Mouse (Mus musculus): ENCODE measurements at regions not wholly inside any gene's neighbourhood (a gene's known extent, or its start where the extent isn't known, plus 50 kb on each side); places are given as distances from the start of the nearest gene placed in this dataset.

DNA sequence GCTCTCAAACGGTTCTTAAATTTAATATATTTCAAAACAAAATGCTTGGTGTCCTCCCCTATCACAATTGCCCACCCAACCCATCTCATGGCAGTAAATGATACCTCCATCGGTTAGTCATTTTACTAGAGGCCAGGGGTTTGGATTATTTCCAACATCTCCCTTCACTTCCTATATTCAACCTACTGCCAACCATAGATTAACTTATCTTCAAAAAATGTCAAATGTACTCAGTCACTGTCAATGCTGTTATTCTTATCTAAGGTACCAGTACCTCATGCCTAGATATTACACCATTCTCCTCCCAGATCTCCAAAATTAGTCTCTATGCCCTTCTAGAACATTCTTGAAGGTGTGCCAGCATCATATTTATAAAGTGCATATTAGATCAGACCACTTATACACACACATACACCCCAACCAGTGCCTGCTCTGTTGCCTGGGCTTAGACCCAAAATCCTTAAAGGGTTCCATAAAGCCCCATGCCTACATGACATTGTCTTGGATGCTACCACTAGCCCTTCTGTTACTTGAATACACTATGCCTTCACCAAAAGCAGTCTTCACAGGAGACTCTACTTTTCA, 183.4 kb upstream of the Cadm1 start:
- CTCF ChIA-PET, result no interaction called here

DNA sequence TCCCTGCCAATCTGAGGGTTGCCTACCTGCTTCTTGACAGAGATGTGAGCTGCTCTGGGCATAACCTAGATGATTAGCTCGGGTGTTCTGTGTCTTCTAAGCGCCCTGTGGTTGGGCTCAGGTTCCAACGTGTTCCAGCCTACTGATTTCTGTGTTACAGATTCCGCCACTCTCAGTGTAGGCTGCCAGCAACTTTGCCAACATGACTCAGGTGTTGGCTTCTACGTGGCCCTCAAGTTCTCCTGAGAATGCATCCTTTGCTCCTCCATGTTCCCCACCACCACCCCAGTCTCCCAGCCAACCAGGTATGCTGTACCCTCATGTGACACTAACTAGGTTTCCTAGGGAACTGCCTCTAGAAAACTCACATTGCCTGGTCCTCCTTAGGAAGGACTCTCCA, 179.7 kb upstream of the Cadm1 start:
- CTCF ChIA-PET, result no interaction called here

DNA sequence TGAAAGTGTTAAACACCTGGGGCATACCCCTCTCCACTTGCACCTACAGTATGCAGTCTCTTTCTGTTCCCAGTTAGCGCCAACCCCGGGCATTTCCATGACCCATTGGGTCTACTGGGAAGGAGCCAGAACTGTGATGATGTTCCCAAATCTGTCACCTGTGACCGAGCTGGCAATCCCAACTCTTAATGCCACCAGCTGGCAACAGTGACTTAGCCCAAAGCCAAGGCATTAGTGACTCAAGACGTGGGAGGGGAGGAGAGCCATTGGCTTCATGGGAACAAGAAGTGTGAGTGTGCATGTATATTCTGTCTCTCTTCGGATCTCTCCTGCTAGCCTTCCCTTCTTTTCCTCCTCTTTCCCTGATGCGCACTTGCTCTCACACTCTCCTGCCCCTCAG, 178.9 kb upstream of the Cadm1 start:
- CTCF ChIA-PET, result no interaction called here

DNA sequence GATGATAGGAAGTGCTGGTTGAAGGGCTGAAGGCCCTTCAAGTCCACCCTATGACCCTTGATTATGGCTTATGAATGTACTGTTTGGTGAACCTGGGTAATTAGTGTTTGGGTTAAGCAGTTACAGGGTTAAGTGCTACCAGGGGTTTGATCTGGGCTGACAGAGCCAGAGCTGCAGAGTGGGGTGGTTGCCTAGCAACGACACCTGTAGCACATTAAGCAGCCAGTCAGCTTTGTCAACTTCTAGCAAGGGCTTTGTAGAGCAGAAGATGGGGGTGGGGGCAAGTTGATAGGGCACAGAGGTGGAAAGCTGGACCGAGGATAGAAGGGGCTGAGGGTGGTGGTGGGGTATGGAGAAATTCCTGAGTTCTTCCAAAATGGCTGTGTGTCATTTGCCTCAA, 177.0 kb upstream of the Cadm1 start:
- CTCF ChIA-PET, result no interaction called here

DNA sequence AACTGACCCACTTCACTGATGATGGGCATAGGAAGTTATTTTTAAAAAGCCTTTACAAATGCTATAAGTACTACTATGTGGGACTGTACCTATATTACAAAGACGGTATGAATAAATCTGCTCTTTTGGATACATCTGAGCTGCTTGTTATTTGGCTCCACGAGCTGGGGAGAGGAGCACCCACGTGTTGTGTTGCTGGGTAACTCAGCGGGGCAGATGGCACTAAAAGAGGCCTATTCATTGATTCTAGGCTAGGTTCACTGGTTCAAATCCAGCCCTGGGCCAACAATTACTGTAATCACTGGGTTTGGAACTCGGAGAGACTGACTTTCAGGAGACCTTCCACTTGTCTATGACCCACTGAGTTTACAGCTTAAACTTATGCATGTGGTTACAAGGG, 176.0 kb upstream of the Cadm1 start:
- CTCF ChIA-PET, result no interaction called here

DNA sequence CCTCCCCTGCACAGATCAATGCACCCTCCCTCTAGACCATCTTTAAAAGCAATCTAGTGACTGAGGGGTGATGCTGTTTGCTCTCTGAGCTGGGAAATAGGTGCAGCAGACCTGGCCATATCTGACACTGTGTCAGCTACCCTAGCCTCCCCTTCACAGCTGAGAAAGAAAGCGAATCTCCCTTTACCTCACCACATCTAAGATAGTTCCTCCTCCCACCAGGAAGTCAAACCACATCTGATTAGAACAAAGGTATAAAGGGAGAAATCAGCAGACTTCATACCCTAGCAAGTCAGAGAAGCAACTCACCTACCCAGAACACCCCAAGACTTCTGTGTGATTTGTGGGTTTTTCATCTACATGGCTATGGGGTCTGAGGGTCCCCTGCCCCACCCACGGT, 175.6 kb upstream of the Cadm1 start:
- CTCF ChIA-PET, result no interaction called here

DNA sequence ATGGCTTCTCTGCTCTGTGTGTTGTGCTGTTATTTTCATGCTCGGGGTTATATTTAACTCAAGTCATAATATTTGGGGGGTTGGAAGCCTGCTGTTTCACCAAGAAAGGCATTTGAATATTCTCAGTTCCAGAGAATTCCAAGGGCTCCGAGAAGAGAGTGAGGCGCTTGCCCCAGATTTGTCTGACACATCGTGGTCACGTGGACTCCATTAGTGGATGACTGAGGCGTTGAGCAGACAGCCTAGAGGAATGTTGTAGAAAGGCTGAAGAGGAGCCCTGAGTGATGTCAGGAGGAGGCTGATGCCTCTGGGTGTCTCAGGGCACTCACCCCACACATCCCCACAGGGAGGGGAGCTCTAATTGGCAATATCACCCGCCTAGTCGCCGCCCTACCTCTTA, 175.1 kb upstream of the Cadm1 start:
- CTCF ChIA-PET, result no interaction called here

DNA sequence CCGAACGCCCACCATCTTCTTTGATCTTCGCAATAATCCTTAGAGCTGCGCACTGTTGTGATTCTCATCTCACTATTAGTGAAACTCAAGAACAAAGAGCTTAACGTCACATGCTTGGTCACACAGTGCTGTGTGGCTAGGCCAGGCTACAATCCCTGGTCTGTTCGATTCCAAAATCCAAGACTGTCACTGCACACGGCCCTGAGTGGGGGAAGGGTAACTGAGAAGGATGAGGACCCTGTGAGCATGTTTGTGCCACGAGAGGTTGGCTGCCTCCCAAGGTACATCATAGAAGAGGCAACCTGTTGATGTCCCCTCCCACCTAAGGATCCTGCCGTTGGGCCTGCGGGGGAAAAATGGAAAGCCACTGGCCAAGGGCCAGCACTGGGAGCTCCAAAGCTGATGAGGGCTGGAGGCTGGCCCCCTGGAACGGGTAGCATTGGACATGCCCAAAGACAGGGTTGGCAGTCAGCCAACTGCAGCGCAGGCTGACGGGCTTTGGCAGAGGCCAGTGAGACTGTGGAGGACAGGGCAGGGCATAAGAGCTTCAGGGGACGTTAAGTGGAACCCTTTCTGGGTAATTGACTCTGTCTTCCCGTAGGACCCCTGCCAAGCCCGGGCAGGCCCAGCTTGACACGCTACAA, 172.1 kb upstream of the Cadm1 start:
- CTCF ChIA-PET, result no interaction called here

DNA sequence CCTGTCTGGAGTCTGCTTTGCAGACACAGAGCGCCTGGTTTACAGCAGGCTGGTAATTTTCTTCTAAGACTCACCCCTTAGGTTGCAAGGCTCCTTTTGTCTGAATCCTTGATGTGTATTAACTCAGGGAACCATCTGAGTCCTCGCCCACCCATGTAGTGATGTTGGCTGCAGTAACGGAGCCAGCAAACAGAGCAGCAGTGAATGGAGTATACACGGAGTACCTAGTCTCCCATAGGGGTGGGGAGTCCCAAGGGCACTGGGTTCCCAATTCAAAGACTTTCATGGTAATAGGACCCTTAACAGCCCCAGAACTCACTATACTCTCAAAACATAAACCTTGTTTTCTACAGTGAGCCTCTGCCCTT, 171.6 kb upstream of the Cadm1 start:
- CTCF ChIA-PET, result no interaction called here

DNA sequence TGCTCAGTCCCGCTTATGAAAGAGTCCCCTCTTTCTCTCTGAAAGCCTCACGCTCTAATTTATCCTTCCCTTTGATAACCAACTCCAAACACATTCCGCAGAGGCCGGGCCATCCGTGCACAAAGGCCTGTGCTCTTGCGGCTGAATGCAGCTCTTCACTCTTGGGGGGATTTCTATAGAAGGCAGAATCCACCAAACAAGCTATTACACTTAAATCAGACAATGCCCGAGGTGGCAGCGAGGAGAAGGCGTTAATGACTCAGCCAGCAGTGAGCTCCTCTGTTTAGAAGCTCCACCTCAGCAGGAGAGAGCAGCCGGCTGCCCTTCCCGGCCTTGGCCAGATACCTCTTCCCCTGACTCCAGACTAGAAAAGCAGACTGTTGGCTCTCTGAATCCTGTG, 166.9 kb upstream of the Cadm1 start:
- CTCF ChIA-PET, result no interaction called here

DNA sequence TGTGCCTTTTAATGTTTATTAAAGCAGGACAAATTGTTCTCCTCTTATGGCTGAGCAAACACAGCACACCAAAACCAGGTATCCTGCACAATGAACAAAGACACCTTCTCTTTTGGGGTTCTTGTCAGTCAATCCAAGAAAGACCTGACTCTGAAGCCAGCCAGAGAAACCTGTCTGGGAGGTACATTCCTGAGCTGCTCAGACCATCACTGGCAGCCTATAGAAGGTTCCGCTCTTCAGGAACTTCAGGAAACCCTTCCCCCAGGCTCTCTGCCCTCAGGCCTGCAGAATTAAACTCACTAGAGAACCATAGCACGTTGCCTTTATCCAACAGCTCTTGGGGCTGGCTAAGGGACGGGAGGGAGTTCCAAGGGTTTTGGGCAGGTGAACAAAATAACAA, 165.2 kb upstream of the Cadm1 start:
- CTCF ChIA-PET, result no interaction called here

DNA sequence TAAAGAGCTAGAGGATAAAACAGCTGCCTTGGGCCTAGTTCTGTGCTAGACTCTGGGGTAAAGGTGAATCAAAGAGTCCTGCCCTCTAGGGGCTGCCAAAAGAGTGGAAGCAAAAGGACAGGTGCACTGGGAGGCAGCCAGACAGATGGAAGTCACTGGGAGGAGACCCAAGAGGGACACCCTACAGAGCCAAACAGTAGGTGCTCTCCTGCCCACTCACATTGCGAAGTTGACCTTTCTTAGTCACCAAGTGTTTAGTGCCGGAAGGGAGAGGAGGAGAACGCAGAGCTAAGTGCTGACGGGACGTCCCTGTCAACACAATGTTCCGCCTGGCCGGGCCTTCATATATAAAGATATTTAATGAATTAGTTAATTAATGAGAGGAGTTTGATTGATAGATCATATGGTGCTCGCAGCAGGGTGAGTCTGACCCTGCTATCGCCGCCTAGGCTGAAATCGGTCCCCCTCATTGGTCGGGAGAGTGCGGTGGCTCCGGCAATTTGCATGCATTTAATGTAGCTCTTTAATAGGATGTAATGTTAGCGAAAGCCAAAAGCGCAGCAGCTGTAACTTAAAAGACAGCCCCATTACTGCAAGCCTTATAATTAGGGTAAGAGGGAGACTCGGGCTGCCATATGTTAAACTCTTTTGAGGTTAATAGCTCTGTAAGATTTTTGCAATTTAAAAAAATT, 162.6 kb upstream of the Cadm1 start:
- CTCF ChIA-PET, result no interaction called here

DNA sequence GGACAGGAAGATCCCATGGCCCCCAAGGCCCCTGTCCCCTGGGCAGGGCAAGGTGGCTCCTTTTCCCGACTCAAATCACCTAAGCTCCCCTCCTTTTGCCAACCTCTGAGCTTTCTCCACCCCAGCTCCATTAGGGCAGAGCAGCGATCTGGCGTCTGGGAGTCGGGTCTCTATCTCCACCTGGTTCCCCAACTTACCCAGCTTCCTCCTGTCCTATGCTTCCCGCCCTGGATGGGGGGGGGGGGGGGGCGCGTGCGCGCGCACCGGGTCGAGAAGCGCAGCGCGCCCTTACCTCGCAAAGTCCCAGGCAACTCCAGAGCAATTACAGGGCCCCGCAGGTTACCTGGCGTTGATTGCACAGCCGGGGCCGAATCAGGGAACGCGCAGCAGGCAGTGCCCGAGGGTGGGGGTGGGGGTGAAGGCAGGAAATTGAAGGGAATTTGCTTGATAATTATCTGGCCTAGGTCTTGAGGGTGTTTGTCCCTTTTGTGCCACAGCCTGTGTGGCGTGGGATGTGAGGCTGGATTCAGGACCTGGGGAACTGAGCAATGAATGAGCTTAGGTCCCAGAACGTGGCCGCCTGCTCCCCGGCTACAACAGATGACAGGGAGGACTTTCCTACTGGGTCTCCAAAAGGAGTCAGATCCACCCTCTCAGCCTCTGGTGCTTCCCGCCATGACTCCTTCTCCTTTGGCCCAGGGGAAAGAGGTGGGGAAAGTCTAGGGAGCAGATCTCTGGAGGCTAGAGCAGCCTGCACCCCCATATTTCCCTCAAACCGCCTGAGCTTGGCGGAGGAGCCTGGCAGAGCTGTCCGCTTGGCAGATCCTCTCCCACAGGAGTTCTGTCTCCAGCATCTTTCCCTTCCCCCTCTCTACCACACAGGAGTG, 161.7 kb upstream of the Cadm1 start:
- CTCF ChIA-PET, result no interaction called here

DNA sequence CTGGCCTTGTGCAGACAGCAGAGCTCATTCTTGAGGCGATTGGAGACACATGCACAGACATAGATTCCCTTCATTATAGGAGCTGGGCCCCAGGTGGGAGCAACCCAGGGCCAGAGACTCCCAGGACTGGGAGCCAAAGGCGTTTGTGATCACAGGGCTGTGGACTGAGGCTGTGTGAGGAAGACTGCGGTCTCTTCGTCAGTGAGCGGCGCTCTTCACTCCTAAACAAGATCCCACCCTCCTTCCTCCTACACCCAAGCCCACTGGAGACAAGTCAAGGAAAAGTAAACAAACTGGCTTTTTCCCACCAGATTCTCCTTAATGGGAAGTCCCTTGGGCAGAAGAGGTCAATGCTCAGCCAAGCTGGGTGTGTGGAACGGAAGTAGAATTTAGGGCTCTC, 157.7 kb upstream of the Cadm1 start:
- CTCF ChIA-PET, result no interaction called here

DNA sequence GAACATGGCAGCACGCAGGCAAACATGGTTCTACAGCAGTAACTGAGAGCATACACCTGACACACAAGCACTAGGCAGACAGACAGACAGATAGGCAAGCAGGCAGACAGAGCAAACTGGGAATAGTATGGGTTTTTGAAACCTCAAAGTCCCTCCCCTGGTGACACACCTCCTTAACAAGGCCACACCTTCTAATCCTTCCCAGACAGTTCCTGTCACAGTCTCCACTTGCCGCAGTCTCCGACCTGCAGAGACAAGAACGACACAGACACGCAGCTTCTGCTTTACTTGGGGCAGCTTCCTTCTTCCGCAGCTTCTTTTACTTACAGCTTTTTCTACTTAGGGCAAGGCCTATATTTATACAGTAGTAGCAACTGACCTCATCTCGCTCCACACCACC, 155.9 kb upstream of the Cadm1 start:
- CTCF ChIA-PET, result no interaction called here

DNA sequence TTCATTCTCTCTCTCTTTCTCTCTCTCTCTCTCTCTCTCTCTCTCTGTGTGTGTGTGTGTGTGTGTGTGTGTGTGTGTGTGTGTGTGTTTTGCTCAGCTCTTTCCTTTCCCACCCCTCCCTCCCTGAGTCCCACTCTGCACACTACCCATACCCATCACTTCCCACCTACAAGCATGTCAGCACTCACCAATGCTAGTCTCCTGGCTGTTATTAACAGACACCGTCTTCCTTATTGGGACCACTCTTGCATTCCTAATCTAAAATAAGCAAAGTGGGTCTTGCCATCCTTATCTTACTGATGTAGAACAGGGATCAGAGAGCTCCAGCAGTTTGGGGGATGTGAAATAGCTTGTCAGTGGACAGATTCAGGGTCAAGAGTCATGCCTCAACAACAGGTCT, 153.3 kb upstream of the Cadm1 start:
- CTCF ChIA-PET, result no interaction called here

DNA sequence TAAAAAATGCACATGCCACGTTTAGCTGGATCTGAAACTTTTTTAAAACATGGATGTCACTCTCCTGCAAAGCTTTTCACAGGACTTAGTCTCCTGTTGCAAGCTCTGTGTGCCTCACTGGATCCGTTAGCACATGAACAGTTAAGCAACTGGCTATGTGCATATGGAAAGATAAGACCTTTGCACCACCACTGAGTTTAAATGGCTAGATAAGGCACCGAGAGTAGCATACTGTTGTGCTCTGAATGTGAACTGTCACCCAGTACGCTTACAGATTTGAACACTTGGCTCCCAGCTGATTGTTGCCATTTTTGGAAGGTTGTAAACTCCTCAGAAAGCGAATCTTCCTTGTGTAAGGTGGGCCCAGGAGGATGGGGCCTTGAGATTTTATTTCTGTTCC, 151.4 kb upstream of the Cadm1 start:
- CTCF ChIA-PET, result no interaction called here

DNA sequence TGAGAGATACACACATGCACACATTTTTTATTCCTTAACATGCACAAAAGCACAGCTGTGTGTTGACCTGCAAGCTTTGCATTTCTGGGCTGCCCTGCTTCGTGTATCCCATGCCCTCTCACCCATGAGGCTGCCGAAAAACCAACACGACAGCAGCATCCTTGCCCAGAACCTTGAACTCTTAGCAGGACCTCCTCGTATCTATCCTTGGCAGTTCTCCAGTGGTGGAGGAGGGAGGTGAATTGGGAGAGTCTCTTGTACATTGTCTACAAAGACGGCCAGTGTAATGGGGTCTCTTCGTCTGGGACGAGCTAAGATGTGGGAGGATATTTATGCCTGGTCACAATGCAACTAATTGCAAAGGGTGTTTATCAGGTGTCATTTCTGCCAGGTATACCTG, 149.6 kb upstream of the Cadm1 start:
- CTCF ChIA-PET, result no interaction called here

DNA sequence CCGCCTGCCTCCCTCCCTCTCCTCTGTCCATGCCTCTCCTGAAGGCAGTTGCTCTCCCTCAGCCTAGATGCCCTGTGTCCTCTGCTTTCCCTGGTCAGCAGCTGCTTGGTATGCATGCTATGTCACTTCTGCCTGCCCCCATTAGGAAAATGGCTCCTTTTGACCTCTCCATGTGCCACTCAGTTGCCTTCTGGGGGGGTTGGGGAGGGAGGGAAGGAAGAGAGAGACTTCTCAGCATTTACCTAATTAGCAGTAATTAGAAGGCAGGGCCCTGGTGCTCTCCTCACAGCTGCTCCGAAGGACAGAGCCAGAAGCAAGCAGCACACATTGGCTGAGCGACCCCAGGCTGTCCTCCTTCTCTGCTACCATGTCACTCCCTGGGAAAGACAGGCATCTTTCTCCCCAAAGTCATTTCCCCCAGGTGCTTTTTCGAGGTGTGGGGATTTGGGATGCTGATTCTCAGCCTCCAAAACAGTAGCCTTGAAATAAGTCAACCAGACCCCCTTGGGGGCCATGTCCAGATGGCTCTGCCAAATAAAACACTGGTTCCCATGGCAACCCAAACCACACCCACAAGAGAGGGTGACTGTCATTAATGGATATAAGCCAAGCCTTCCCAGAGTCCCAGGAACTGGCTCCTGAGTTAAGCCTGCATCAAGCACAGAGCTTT, 145.7 kb upstream of the Cadm1 start:
- CTCF ChIA-PET, result no interaction called here

DNA sequence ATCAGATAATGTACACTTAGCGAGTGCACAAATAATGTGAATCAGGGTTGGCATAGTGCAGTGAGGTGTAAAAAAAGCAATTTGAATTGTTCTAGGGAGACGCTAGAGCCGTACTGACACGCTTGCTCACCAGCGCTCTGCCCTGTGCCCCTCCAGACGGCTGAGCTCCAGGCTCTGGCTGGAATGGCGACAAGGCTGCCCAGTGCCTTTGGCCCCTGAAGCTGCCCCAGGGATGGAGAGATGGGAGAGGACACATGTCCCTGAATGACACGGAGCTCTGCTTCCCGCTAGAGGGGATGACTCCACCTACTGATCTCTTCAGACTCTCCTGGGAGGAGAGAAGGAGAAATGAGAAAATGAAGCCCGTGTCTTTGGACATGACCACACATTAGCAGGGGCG, 143.3 kb upstream of the Cadm1 start:
- CTCF ChIA-PET, result no interaction called here

DNA sequence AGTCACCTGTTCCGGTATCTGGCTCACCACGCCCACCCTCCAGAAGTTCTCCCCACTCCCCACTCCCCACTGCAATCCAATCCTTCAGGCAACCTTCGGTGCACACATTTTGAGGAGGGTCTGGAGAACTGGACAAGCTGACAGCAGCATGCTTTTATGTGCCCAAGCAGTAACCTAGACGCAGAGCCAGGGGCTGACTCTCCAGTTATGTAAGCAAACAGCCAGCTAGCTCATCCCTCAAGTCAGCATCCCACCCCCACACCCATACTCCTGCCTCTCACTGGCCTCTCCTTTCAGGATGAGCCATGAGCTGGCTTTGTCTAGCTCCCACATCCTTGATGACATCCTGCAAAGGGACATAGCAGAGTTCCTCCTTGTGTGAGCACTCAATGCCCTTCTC, 142.8 kb upstream of the Cadm1 start:
- CTCF ChIA-PET, result no interaction called here

DNA sequence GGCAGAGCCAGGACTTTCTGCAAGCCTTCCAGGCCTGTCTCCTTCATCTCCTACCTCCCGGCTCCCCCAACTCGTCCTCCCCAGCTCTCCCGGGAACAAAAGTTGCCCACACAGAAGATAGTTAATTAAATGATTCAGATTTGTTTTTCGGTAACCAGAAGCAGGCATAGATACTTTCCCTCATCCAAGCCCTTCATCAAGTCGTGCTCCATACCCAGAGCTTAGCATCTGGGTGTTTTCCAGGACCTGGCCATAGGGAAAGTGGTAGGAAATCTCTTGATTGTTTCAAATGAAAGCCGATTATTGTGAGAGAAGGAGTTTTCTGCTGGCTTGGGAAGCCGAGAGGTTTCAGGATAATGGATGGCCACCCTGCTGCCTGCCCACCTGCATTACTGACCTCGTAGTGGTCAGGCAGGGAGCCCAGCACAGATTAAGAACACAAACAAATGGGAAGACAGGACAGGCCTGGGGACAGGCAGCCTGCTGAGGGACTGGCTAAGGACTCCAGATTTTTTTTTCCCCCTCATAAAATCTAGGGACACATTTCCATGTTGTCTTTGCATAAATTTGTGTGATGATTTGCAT, 142.2 kb upstream of the Cadm1 start:
- CTCF ChIA-PET, result no interaction called here
